Mouse (Mus musculus): ENCODE measurements around the gene Ncoa1.

- no peak for TF ChIP-seq HCFC1 (IDR thresholded peaks at IDR 0.05; ENCODE audit: borderline replicate concordance, insufficient read depth, low read length)
- TF ChIP-seq MAFK (IDR thresholded peaks at IDR 0.05; ENCODE audit: insufficient read depth, low read depth, low read length) = no peak
- no peak for TF ChIP-seq ZC3H11A (IDR thresholded peaks at IDR 0.05; ENCODE audit: borderline replicate concordance, low read depth, low read length)
- TF ChIP-seq CHD2 (IDR thresholded peaks at IDR 0.05; ENCODE audit: low read depth, low read length) = no peak
- no peak for TF ChIP-seq ZNF384 (IDR thresholded peaks at IDR 0.05; ENCODE audit: low read depth, low read length)
These were observed 1.2 kb upstream of the Ncoa1 start for GRCm38 (mm10) chr12:4477941-4478795.
